Mouse (Mus musculus) adrenal gland, adult (tissue): ENCODE data around the gene Bphl.

Experiments used
- DNase-seq, 2 experiments: peaks; one replicate each; pipeline ENCODE4 v3.0.0; 2022 to 2023; ENCODE audit warnings: low spot score in 1 of 2; ENCODE audit not compliant: inconsistent age in 2 of 2

The Bphl gene

DNA sequence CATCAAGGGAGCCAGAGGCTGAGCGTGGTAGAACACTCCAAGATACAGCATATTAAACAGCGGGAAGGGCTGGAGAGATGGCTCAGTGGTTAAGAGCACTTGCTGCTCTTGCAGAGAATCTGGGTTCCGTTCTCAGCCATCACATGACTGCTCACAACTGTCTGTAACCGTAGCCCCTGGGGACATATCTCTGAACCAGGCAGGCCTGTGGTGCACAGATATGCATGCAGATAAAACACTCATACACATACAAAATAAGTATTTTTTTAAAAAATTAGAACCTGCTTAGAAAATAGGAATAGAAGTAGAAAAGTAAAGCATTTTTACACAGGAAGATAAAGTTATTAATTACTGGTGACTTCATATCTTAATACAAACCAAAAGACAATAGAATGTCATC, 81.4 kb downstream of the Bphl start:
- no peak for DNase-seq

DNA sequence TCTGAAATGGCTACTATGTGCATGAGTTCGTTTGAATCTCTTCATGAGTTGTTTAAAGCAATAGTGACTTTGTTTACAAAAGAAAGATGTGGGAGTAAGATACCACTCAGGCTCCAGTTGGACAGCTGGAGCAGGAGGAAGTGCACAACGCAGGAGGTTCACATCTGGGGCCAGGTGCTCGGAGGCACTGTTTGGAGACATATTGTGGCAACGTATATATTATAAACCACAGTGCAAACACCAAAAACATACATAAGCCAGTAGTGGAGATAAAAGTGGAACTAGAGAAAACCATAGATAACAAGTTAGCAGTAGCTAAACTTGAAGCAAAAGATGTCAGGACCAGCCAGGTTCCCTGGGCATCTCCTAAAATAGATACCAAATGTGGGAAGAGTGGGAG, 82.0 kb downstream of the Bphl start:
- DNase-seq, result no peak

DNA sequence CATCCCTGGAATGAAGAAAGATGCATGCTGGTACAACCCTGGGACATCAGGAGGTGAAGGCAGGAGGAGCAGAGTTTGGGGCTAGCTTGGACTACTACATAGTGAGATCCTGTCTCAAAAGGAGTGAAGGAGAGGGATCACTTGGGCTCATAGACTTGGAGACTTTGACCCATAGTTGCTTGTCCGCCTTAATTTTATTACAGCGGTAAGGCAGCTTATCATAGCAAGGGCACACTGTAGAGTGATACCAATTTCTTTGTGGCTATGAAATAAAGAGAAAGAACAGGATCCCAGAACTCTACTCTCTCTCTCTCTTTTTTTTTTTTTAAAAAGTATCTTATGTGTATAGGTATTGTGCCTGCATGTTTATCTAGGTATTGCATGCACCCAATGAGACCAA, 83.1 kb downstream of the Bphl start:
- DNase-seq, result no peak
